Mouse (Mus musculus): Measurements from ENCODE around the gene Rasa2.

Gene Rasa2

GRCm38 (mm10) chr9:96639451-96639850 is 8.0 kb upstream of the Rasa2 start:
- DNase-seq (ENCODE audit: extremely low read depth, low read depth), result peak; percentile 31

- DNase-seq (ENCODE audit: extremely low read depth, low read depth), result no peak
Observed at GRCm38 (mm10) chr9:96638508-96638907, 7.1 kb upstream of the Rasa2 start.

- peak; percentile 80 for DNase-seq (ENCODE audit: extremely low read depth, low read depth)
Observed at GRCm38 (mm10) chr9:96637157-96637548, 5.7 kb upstream of the Rasa2 start.

- DNase-seq (ENCODE audit: extremely low read depth, low read depth), result peak; percentile 95
Observed at GRCm38 (mm10) chr9:96636423-96637156, 5.2 kb upstream of the Rasa2 start.

- no peak for DNase-seq (ENCODE audit: extremely low read depth, low read depth)
Observed at GRCm38 (mm10) chr9:96635899-96636298, 4.5 kb upstream of the Rasa2 start.

GRCm38 (mm10) chr9:96635176-96635575 is 3.8 kb upstream of the Rasa2 start:
- DNase-seq (ENCODE audit: extremely low read depth, low read depth), result no peak

GRCm38 (mm10) chr9:96633771-96634170 is 2.4 kb upstream of the Rasa2 start:
- no peak for DNase-seq (ENCODE audit: extremely low read depth, low read depth)

GRCm38 (mm10) chr9:96632756-96633155 is 1.3 kb upstream of the Rasa2 start:
- DNase-seq (ENCODE audit: extremely low read depth, low read depth), result no peak

GRCm38 (mm10) chr9:96632073-96632690 is 765 bp upstream of the Rasa2 start:
- no peak for DNase-seq (ENCODE audit: extremely low read depth, low read depth)

GRCm38 (mm10) chr9:96630571-96631388 is 637 bp downstream of the Rasa2 start:
- DNase-seq (ENCODE audit: extremely low read depth, low read depth), result peak; percentile 47

GRCm38 (mm10) chr9:96629151-96629550 is 2.3 kb downstream of the Rasa2 start:
- DNase-seq (ENCODE audit: extremely low read depth, low read depth), result no peak

GRCm38 (mm10) chr9:96627557-96628085 is 3.8 kb downstream of the Rasa2 start:
- no peak for DNase-seq (ENCODE audit: extremely low read depth, low read depth)

GRCm38 (mm10) chr9:96627042-96627441 is 4.4 kb downstream of the Rasa2 start:
- DNase-seq (ENCODE audit: extremely low read depth, low read depth), result no peak

- DNase-seq (ENCODE audit: extremely low read depth, low read depth), result no peak
Observed at GRCm38 (mm10) chr9:96618448-96619176, 12.8 kb downstream of the Rasa2 start.

- DNase-seq (ENCODE audit: extremely low read depth, low read depth), result peak; percentile 51
Observed at GRCm38 (mm10) chr9:96612297-96612696, 19.1 kb downstream of the Rasa2 start.

GRCm38 (mm10) chr9:96611693-96612293 is 19.6 kb downstream of the Rasa2 start:
- peak; percentile 39 for DNase-seq (ENCODE audit: extremely low read depth, low read depth)

GRCm38 (mm10) chr9:96610813-96611212 is 20.6 kb downstream of the Rasa2 start:
- no peak for DNase-seq (ENCODE audit: extremely low read depth, low read depth)

GRCm38 (mm10) chr9:96603416-96603815 is 28.0 kb downstream of the Rasa2 start:
- DNase-seq (ENCODE audit: extremely low read depth, low read depth), result no peak

GRCm38 (mm10) chr9:96597899-96598298 is 33.5 kb downstream of the Rasa2 start:
- no peak for DNase-seq (ENCODE audit: extremely low read depth, low read depth)

GRCm38 (mm10) chr9:96592670-96593600 is 38.5 kb downstream of the Rasa2 start:
- DNase-seq (ENCODE audit: extremely low read depth, low read depth), result no peak
